Mouse (Mus musculus) hindbrain, embryonic 11.5 days (tissue): ENCODE results near the gene Spata17. TPM values are rescaled to one million over a fixed set of nuclear protein-coding genes. Genes with fewer than 3 reads are reported as not detected.

Experiments used
- ATAC-seq: fragments of 200-750 bp; cut with Nextera tagmentation; 2 replicates; pipeline ENCODE4 v1.8.0; 2017; ENCODE audit warnings: mild to moderate bottlenecking, moderate TSS enrichment, moderate library complexity; ENCODE audit not compliant: low FRiP score
- DNase-seq: peaks from one replicate; pipeline ENCODE4 v3.0.0-alpha.2; 2015; ENCODE audit warnings: low spot score
- H3K27ac ChIP-seq: fragments of 300-500 bp; sonication (generic); 2 replicates; pipeline ENCODE4 v1.5.1; 2014; ENCODE audit warnings: mild to moderate bottlenecking, low read depth, low read length
- H3K27me3 ChIP-seq: fragments of 300-500 bp; sonication (generic); 2 replicates; pipeline ENCODE4 v1.6.1; 2014; ENCODE audit warnings: mild to moderate bottlenecking, low read length, moderate library complexity, mixed read lengths; ENCODE audit not compliant: control insufficient read depth, insufficient read depth
- H3K36me3 ChIP-seq: fragments of 300-500 bp; sonication (generic); 2 replicates; pipeline ENCODE4 v1.6.1; 2014; ENCODE audit warnings: mild to moderate bottlenecking, low read length, moderate library complexity, mixed read lengths; ENCODE audit not compliant: control insufficient read depth, insufficient read depth
- H3K4me1 ChIP-seq: fragments of 300-500 bp; sonication (generic); replicated peaks from 2 replicates; pipeline ENCODE4 v1.6.1; 2014; ENCODE audit warnings: low read length, mixed read lengths; ENCODE audit not compliant: control insufficient read depth, insufficient read depth
- H3K4me2 ChIP-seq: fragments of 300-500 bp; sonication (generic); replicated peaks from 2 replicates; pipeline ENCODE4 v1.6.1; 2014; ENCODE audit warnings: mild to moderate bottlenecking, low read depth, low read length
- H3K4me3 ChIP-seq: fragments of 300-500 bp; sonication (generic); 2 replicates; pipeline ENCODE4 v1.5.1; 2014; ENCODE audit warnings: low read depth, low read length
- H3K9ac ChIP-seq: fragments of 300-500 bp; sonication (generic); 2 replicates; pipeline ENCODE4 v1.6.1; 2014; ENCODE audit warnings: low read depth, low read length
- H3K9me3 ChIP-seq: fragments of 300-500 bp; sonication (generic); 2 replicates; pipeline ENCODE4 v1.6.1; 2016; ENCODE audit warnings: low read length; ENCODE audit not compliant: control insufficient read depth
- WGBS: fragments of 180-500 bp; shearing (Covaris S2); extraction: QIAGEN DNeasy Blood & Tissue Kit; methylation state at CpG from one replicate; pipeline ENCODE4 v1.1.7; 2014; 5-methylcytosine and 5-hydroxymethylcytosine counted together
- polyA plus RNA-seq: library from polyadenylated mRNA; unstranded; fragments of >200 nt; fragmentation: Nextera tagmentation; extraction: Ambion mirVana; gene quantifications from 2 replicates; pipeline ENCODE4 v1.2.1, GENCODE M21; 2014

Gene Spata17
- polyA plus RNA-seq, 1 experiment from 2014 or later = 2.1 TPM

- H3K27ac ChIP-seq = no peak overlapping the region
- H3K9me3 ChIP-seq = no peaks in the 10 kb centered on the region
- ATAC-seq (no peak), DNase-seq (no peak)
- no peak overlapping the region for H3K9ac ChIP-seq
- H3K4me3 ChIP-seq = no peak overlapping the region
- no peaks in the 10 kb centered on the region for H3K4me1 ChIP-seq
- 88% methylated on average over 2 of the region's 2 CpGs for WGBS
- H3K4me2 ChIP-seq = no peak overlapping the region
- H3K36me3 ChIP-seq = no peaks in the 10 kb centered on the region
- no peaks in the 10 kb centered on the region for H3K27me3 ChIP-seq
These were observed 201.1 kb downstream of the Spata17 start for GRCm38 (mm10) chr1:187014141-187014540.

- ATAC-seq = no peak
- no peak for DNase-seq
- WGBS = 82% methylated on average over 4 of the region's 4 CpGs
These were observed 203.7 kb downstream of the Spata17 start for GRCm38 (mm10) chr1:187011601-187012000.

GRCm38 (mm10) chr1:187010071-187010470, 205.2 kb downstream of the Spata17 start:
- Histone ChIP-seq H3K27ac (no peak overlapping the region), H3K4me1 (no peaks in the 10 kb centered on the region), H3K9me3 (no peaks in the 10 kb centered on the region), H3K4me2 (no peak overlapping the region), H3K9ac (no peak overlapping the region), H3K27me3 (no peaks in the 10 kb centered on the region), H3K36me3 (no peaks in the 10 kb centered on the region), H3K4me3 (no peak overlapping the region)
- ATAC-seq (no peak), DNase-seq (no peak)
- 66% methylated on average over 11 of the region's 11 CpGs for WGBS

More at GRCm38 (mm10) chr1:187011601-187012000, 203.7 kb downstream of the Spata17 start:
- Histone ChIP-seq H3K4me2 (no peak overlapping the region), H3K27me3 (no peaks in the 10 kb centered on the region), H3K27ac (no peak overlapping the region), H3K4me3 (no peak overlapping the region), H3K9me3 (no peaks in the 10 kb centered on the region), H3K9ac (no peak overlapping the region), H3K36me3 (no peaks in the 10 kb centered on the region), H3K4me1 (no peaks in the 10 kb centered on the region)

GRCm38 (mm10) chr1:187008236-187008635, 207.0 kb downstream of the Spata17 start:
- no peak overlapping the region for H3K9ac ChIP-seq
- H3K36me3 ChIP-seq = no peaks in the 10 kb centered on the region
- 90% methylated on average over 7 of the region's 7 CpGs for WGBS
- H3K9me3 ChIP-seq = no peaks in the 10 kb centered on the region
- no peak overlapping the region for H3K4me3 ChIP-seq
- DNase-seq = no peak
- H3K4me2 ChIP-seq = no peak overlapping the region
- H3K4me1 ChIP-seq = peaks cover 4% of the 10 kb centered on the region; the same call in 1 of the 2 replicates
- no peaks in the 10 kb centered on the region for H3K27me3 ChIP-seq
- H3K27ac ChIP-seq = no peak overlapping the region
- no peak for ATAC-seq

GRCm38 (mm10) chr1:187006227-187006925, 208.9 kb downstream of the Spata17 start:
- Histone ChIP-seq H3K4me1 (peaks cover 5% of the 10 kb centered on the region; the same call in 1 of the 2 replicates), H3K9ac (no peak overlapping the region), H3K27ac (no peak overlapping the region), H3K4me2 (no peak overlapping the region), H3K4me3 (no peak overlapping the region), H3K36me3 (no peaks in the 10 kb centered on the region), H3K9me3 (no peaks in the 10 kb centered on the region), H3K27me3 (no peaks in the 10 kb centered on the region)
- WGBS = 82% methylated on average over 14 of the region's 14 CpGs
- DNase-seq (no peak), ATAC-seq (no peak)

GRCm38 (mm10) chr1:187004306-187004705, 211.0 kb downstream of the Spata17 start:
- WGBS = 97% methylated on average over 1 of the region's 1 CpGs
- H3K27me3 ChIP-seq = no peaks in the 10 kb centered on the region

GRCm38 (mm10) chr1:187003441-187003861, 211.8 kb downstream of the Spata17 start:
- H3K9ac ChIP-seq = no peak overlapping the region
- 35% methylated on average over 7 of the region's 7 CpGs for WGBS
- H3K27ac ChIP-seq = no peak overlapping the region
- DNase-seq (no peak), ATAC-seq (peak; percentile 90)
- no peaks in the 10 kb centered on the region for H3K36me3 ChIP-seq
- H3K9me3 ChIP-seq = no peaks in the 10 kb centered on the region
- no peaks in the 10 kb centered on the region for H3K27me3 ChIP-seq
- H3K4me2 ChIP-seq = no peak overlapping the region
- peaks cover 5% of the 10 kb centered on the region; the same call in 1 of the 2 replicates for H3K4me1 ChIP-seq
- no peak overlapping the region for H3K4me3 ChIP-seq

More at GRCm38 (mm10) chr1:187004306-187004705, 211.0 kb downstream of the Spata17 start:
- Histone ChIP-seq H3K27ac (no peak overlapping the region), H3K4me3 (no peak overlapping the region), H3K9ac (no peak overlapping the region), H3K4me1 (peaks cover 5% of the 10 kb centered on the region; the same call in 1 of the 2 replicates), H3K9me3 (no peaks in the 10 kb centered on the region), H3K36me3 (no peaks in the 10 kb centered on the region), H3K4me2 (no peak overlapping the region)
- DNase-seq (no peak), ATAC-seq (no peak)

- no peaks in the 10 kb centered on the region for H3K36me3 ChIP-seq
- H3K9ac ChIP-seq = no peak overlapping the region
- WGBS = 75% methylated on average over 21 of the region's 21 CpGs
- H3K4me1 ChIP-seq = no peaks in the 10 kb centered on the region
- no peaks in the 10 kb centered on the region; the same call in 1 of the 2 replicates for H3K9me3 ChIP-seq
- H3K4me3 ChIP-seq = no peak overlapping the region
- no peak overlapping the region for H3K4me2 ChIP-seq
- ATAC-seq (peak; percentile 70), DNase-seq (no peak)
- H3K27me3 ChIP-seq = no peaks in the 10 kb centered on the region
- no peak overlapping the region for H3K27ac ChIP-seq
These were observed 217.5 kb downstream of the Spata17 start for GRCm38 (mm10) chr1:186997596-186998304.
